Mouse (Mus musculus): ENCODE results near the gene Wfdc15a.

- no peak for TF ChIP-seq CTCF (IDR thresholded peaks at IDR 0.05; ENCODE audit: low read depth)
- no peak for TF ChIP-seq EP300 (optimal IDR thresholded peaks at IDR 0.05)
Observed at GRCm38 (mm10) chr2:164180770-164181169, 19.2 kb downstream of the Wfdc15a start.

Measured in stomach, postnatal 0 days (tissue).